Mouse (Mus musculus) liver, adult 2 months (tissue): Measurements from ENCODE around the gene Cfl1. TPM values are rescaled to one million over a fixed set of nuclear protein-coding genes. Genes with fewer than 3 reads are reported as not detected.
A peak's percentile ranks its signal among the peaks of the same experiment; 100 is the strongest.

Source experiments
- DNase-seq: peaks from one replicate; pipeline ENCODE4 v3.0.0-alpha.2; 2011; ENCODE audit warnings: low read depth, low spot score; ENCODE audit errors: extremely low read depth
- H3K27ac ChIP-seq: fragments of 200-500 bp; replicated peaks from 2 replicates; pipeline ENCODE4 v1.5.1; 2012; ENCODE audit warnings: low read depth, mild to moderate bottlenecking, control low read depth, inconsistent platforms, low read length; ENCODE audit not compliant: insufficient read depth
- H3K27me3 ChIP-seq: fragments of 200-500 bp; 2 replicates; pipeline ENCODE4 v1.6.1; 2012; ENCODE audit warnings: mild to moderate bottlenecking, moderate library complexity, low read length, inconsistent platforms; ENCODE audit not compliant: control insufficient read depth, insufficient read depth
- H3K36me3 ChIP-seq: fragments of 200-500 bp; 2 replicates; pipeline ENCODE4 v1.6.1; 2012; ENCODE audit warnings: low read length, inconsistent platforms; ENCODE audit not compliant: control insufficient read depth, insufficient read depth
- H3K4me1 ChIP-seq: fragments of 200-500 bp; 2 replicates; pipeline ENCODE4 v1.6.1; 2011; ENCODE audit warnings: low read length; ENCODE audit not compliant: control insufficient read depth, insufficient read depth
- H3K4me3 ChIP-seq: fragments of 200-500 bp; 2 replicates; pipeline ENCODE4 v1.5.1; 2011; ENCODE audit warnings: low read depth, mild to moderate bottlenecking, control low read depth, low read length, moderate library complexity; ENCODE audit not compliant: insufficient read depth
- H3K79me2 ChIP-seq: fragments of 200-500 bp; 2 replicates; pipeline ENCODE4 v1.6.1; 2012; ENCODE audit warnings: inconsistent platforms, mild to moderate bottlenecking, low read length, moderate library complexity; ENCODE audit not compliant: control insufficient read depth, insufficient read depth
- H3K9ac ChIP-seq: fragments of 200-500 bp; 2 replicates; pipeline ENCODE4 v1.6.1; 2012; ENCODE audit warnings: low read depth, mild to moderate bottlenecking, control low read depth, inconsistent platforms, low read length
- CTCF ChIP-seq: fragments of 200-500 bp; IDR thresholded peaks from 2 replicates; pipeline ENCODE4 v1.5.1; 2011; ENCODE audit warnings: low read depth, low read length, control low read depth
- POLR2A ChIP-seq: fragments of 200-500 bp; IDR thresholded peaks from 2 replicates; pipeline ENCODE4 v1.6.1; 2011; ENCODE audit warnings: low read length, control low read depth; ENCODE audit not compliant: insufficient read depth; ENCODE audit errors: extremely low read depth
- WGBS: fragments of 180-500 bp; shearing (Covaris S2); methylation state at CpG from one replicate; pipeline ENCODE4 v1.1.7; 2018; 5-methylcytosine and 5-hydroxymethylcytosine counted together
- polyA plus RNA-seq: library from polyadenylated mRNA; depleted of rRNA; stranded (reverse); fragments of >200 nt; gene quantifications from 2 replicates; pipeline ENCODE4 v1.2.3, GENCODE M21; 2012
- total RNA-seq: library from RNA; depleted of rRNA; stranded (reverse); fragments of >200 nt; gene quantifications from 2 replicates; pipeline ENCODE4 v1.2.3, GENCODE M21; 2014

The Cfl1 gene
- total and polyA plus RNA-seq, 2 experiments = 122 to 177 TPM

DNA sequence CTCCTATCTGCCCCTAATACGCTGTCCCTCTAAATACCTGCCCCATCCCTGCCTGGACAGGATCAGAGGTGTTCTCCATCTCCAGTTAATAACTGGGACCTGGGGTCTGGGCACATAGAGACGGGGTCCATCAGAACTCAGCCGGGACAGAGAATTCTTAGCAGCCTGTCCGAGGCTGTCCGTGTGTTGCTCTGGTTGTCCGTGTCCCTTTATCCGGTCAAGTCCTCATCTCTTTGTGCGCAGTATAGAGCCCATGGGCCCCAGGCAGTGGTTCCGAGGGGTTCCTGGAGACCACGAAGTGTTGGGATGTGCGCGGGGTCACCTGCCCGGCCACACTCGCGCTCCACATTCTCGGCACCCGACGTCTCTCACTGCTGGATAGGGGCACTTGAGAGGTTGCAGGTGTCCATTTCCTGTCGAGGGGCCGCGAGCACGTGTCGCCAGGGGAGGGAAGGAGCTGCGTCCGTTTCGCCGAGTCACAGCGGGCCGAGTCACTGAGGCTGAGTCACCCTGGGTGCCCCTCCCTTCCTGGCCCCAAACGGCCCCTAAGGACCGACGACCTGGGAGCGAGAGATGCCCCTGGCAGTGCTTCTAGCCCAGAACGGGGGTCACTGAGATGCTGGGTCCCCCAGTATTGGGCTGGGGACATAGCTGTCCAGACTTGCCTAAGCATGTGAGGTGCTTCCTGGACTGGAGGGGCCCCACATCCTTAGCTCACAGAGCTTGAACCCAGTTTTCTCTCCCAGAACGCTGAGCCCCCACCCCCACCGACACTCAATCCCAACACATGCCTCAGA is 41.7 kb upstream of the Cfl1 start:
- H3K4me3 ChIP-seq = no peak overlapping the region
- WGBS = 9% methylated on average over 36 of the region's 36 CpGs

GRCm38 (mm10) chr19:5449673-5450072 is 40.6 kb upstream of the Cfl1 start:
- no peak overlapping the region for H3K4me3 ChIP-seq
- no peaks in the 10 kb centered on the region for H3K36me3 ChIP-seq
- H3K27me3 ChIP-seq = peaks cover 16% of the 10 kb centered on the region
- 80% methylated on average over 3 of the region's 3 CpGs for WGBS
- H3K9ac ChIP-seq = no peak overlapping the region
- H3K4me1 ChIP-seq = peaks cover 5% of the 10 kb centered on the region
- H3K79me2 ChIP-seq = no peaks in the 10 kb centered on the region
- no peak for TF ChIP-seq POLR2A
- no peak for TF ChIP-seq CTCF
- no peak overlapping the region for H3K27ac ChIP-seq
- DNase-seq = no peak

More for the DNA sequence above, 41.7 kb upstream of the Cfl1 start:
- TF ChIP-seq CTCF = no peak
- no peak for TF ChIP-seq POLR2A
- DNase-seq = no peak
- Histone ChIP-seq H3K9ac (no peak overlapping the region), H3K36me3 (no peaks in the 10 kb centered on the region), H3K79me2 (no peaks in the 10 kb centered on the region), H3K27me3 (peaks cover 16% of the 10 kb centered on the region), H3K4me1 (peaks cover 5% of the 10 kb centered on the region), H3K27ac (no peak overlapping the region)

GRCm38 (mm10) chr19:5451766-5452165 is 38.5 kb upstream of the Cfl1 start:
- Histone ChIP-seq H3K27ac (no peak overlapping the region), H3K36me3 (no peaks in the 10 kb centered on the region), H3K79me2 (peaks cover 8% of the 10 kb centered on the region; the same call in 1 of the 2 replicates), H3K27me3 (peaks cover 16% of the 10 kb centered on the region), H3K4me1 (peaks cover 7% of the 10 kb centered on the region), H3K9ac (no peak overlapping the region), H3K4me3 (no peak overlapping the region)
- TF ChIP-seq POLR2A = no peak
- no peak for TF ChIP-seq CTCF
- WGBS = 74% methylated on average over 6 of the region's 6 CpGs
- DNase-seq = no peak

DNA sequence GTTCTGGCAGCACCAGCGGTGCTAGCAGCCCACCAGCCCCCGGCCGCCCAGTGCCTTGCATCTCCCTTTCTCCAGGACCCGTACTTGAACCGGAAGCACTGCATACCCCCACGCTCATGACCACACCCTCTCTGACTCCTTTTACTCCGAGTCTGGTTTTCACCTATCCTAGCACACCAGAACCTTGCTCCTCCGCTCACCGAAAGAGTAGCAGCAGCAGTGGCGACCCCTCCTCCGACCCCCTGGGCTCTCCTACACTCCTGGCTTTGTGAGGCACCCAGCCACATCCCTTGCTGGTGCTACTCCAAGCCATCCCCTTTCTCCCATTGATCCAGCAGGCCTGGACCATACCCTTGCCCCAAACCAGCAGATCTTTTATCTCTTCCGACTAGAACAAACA is 35.2 kb upstream of the Cfl1 start:
- H3K9ac ChIP-seq = no peak overlapping the region
- no peaks in the 10 kb centered on the region for H3K27me3 ChIP-seq
- no peak overlapping the region for H3K4me3 ChIP-seq
- 66% methylated on average over 12 of the region's 12 CpGs for WGBS
- peaks cover 7% of the 10 kb centered on the region for H3K4me1 ChIP-seq
- no peak overlapping the region for H3K27ac ChIP-seq
- H3K79me2 ChIP-seq = peaks cover 11% of the 10 kb centered on the region; the same call in 1 of the 2 replicates
- TF ChIP-seq POLR2A (no peak), CTCF (no peak)
- no peak for DNase-seq
- H3K36me3 ChIP-seq = no peaks in the 10 kb centered on the region

DNA sequence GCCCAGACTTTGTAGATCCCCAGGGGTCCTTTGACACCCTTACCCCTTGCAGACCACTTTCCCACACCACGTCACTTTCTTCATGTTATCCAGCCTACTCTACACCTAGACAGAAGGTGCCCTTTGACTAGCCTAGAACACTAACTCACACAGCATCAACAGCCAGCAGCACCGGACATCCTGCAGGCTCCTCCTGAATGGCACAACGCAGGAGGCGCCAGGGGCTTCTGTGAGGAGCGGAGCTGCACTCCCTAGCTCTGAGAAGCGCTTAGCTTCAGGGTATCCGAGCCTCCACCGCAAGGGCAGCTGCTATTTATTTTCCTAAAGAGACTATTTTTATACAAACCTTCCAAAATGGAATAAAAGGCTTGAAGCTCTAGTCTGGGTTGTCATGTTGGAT is 34.7 kb upstream of the Cfl1 start:
- H3K4me3 ChIP-seq = peak overlapping the region; percentile 2; the same call in 1 of the 2 replicates
- peak overlapping the region; percentile 26; the same call in 1 of the 2 replicates for H3K27ac ChIP-seq
- H3K79me2 ChIP-seq = peaks cover 11% of the 10 kb centered on the region; the same call in 1 of the 2 replicates
- peaks cover 7% of the 10 kb centered on the region for H3K4me1 ChIP-seq
- WGBS = 53% methylated on average over 8 of the region's 8 CpGs
- TF ChIP-seq POLR2A = no peak
- no peak for TF ChIP-seq CTCF
- no peaks in the 10 kb centered on the region for H3K27me3 ChIP-seq
- no peaks in the 10 kb centered on the region for H3K36me3 ChIP-seq
- DNase-seq = no peak
- no peak overlapping the region for H3K9ac ChIP-seq

DNA sequence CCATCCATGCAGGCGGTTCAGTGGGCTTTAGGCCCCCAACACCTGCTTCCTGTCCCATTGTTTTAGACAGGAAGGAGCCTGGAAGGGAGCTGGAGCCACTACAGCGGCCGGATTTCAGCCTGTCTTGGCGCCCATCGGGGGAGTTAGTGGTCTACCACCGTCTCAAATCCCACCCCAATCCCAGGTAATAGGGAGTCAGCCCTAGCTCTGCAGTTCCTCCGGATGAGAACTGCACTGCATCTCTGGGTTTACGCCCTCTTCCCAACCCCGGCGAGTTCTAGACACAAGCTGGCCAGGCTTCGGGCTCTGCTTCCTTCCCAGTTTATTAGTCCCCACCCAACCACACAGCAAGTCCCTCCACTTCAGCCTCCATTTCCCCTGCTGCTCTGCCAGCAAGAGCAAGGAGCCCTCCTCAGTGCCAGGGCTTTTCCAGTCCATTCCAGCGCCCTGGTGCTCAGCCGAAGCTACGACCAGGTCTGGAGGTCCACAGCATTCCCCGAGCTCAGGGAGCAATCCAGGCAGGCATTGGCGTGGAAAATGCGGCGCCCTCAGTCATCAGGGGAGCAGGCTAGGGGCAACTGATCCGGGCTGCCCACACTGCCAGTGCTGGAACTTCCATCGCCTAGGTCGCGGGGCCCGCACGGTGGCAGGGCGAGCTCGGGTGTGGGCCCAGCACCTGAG is 33.9 kb upstream of the Cfl1 start:
- peak overlapping the region; percentile 86 for H3K27ac ChIP-seq
- H3K9ac ChIP-seq = peak overlapping the region; percentile 93
- H3K4me3 ChIP-seq = peak overlapping the region; percentile 87
- H3K79me2 ChIP-seq = peaks cover 15% of the 10 kb centered on the region; the same call in 1 of the 2 replicates
- no peaks in the 10 kb centered on the region for H3K27me3 ChIP-seq
- peaks cover 8% of the 10 kb centered on the region for H3K4me1 ChIP-seq
- DNase-seq = no peak
- no peaks in the 10 kb centered on the region for H3K36me3 ChIP-seq
- 16% methylated on average over 26 of the region's 26 CpGs for WGBS
- TF ChIP-seq POLR2A (no peak), CTCF (no peak)
